Mouse (Mus musculus) liver, postnatal 0 days (tissue): ENCODE measurements at regions not wholly inside any gene's neighbourhood (a gene's known extent, or its start where the extent isn't known, plus 50 kb on each side); places are given as distances from the start of the nearest gene placed in this dataset.

Experiments
- CTCF ChIP-seq: sonication (generic); IDR thresholded peaks from 2 replicates; pipeline ENCODE4 v1.5.1; 2016; ENCODE audit warnings: antibody characterized with exemption, low read depth
- EP300 ChIP-seq: IDR thresholded peaks from 2 replicates; pipeline ENCODE4 v1.6.1; 2016; ENCODE audit warnings: antibody characterized with exemption, low read depth, mild to moderate bottlenecking

GRCm38 (mm10) chr2:178744617-178745016 is 314.3 kb downstream of the Cdh26 start:
- TF ChIP-seq CTCF (no peak), EP300 (no peak)
